Mouse (Mus musculus): ENCODE measurements around the gene Inafm2. TPM values are rescaled to one million over a fixed set of nuclear protein-coding genes. Genes with fewer than 3 reads are reported as not detected.
A peak's percentile ranks its signal among the peaks of the same experiment; 100 is the strongest.

Gene Inafm2
- polyA plus RNA-seq, 1 experiment = 8.7 TPM

DNA sequence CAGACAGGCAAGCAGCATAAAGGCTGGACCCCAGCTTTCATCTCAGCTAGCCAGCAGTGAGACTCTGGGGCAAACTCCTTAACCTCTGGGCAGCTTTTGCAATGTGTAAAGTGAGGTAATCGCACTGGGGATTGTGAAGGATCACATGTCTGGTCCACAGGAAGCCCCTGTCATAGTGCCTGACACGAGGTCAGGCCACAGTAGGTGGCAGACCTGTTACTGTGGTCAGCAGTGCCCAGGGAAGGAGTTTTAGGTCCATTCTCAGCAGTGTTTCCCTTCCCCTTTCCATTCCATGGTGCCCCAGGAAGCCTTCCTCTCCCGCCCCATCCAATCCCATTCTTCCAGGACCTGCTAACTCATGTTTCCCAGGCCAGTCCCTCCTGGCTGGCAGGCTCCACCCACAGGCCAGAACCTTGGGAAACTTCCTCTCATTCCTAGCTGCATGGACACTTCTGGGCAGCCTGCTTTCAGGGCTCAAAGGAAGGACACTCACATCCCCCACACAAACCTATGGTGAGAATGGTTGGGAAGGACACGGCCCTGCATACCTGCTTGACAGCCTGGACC, 35.8 kb upstream of the Inafm2 start:
- Histone ChIP-seq H3K36me3 (ENCODE audit: control insufficient read depth, insufficient read depth, low read length) (peaks cover 4% of the 10 kb centered on the region; the same call in 1 of the 2 replicates), H3K4me1 (ENCODE audit: control insufficient read depth, insufficient read depth, insufficient read length) (peaks cover 10% of the 10 kb centered on the region), H3K4me3 (ENCODE audit: extremely low read depth, insufficient read depth, insufficient read length) (no peak overlapping the region), H3K27ac (ENCODE audit: insufficient read depth, low read length) (no peak overlapping the region), H3K27me3 (ENCODE audit: control insufficient read depth, insufficient read depth, low read length) (peaks cover 5% of the 10 kb centered on the region; the same call in 1 of the 2 replicates)
- 62% methylated on average over 4 of the region's 4 CpGs for WGBS
- TF ChIP-seq POLR2A (IDR thresholded peaks at IDR 0.05; ENCODE audit: low read depth, low read length) (no peak), CTCF (IDR thresholded peaks at IDR 0.05; ENCODE audit: extremely low read depth, insufficient read depth, insufficient read length, insufficient replicate concordance) (no peak)
- DNase-seq (ENCODE audit: low read depth in 1 of 2, low spot score in 2 of 2) = no peak

DNA sequence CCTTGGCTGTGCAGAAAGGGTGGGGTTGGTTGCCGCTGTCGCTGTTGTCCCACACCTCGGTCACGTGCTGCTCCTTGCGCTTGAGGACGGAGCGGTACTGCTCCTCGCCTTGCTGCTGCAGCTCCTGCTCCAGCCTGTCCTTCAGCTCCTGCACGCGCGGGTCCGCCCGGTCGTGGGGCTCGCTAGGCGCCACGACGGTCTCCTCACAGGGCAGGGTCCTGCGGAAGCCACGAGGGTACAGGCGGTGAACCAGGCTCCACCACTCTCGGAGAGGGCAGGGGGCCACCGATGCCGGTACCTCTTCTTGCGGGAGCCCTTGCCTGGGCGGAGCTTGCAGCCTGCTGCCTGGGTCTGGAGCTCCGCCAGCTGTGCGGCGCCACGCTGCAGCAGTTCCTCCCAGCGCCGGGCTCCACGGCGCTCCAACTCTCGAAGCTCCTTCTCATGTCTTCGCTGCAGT, 34.5 kb upstream of the Inafm2 start:
- Histone ChIP-seq H3K27me3 (ENCODE audit: control insufficient read depth, insufficient read depth, low read length) (no peaks in the 10 kb centered on the region), H3K36me3 (ENCODE audit: control insufficient read depth, insufficient read depth, low read length) (peaks cover 8% of the 10 kb centered on the region; the same call in 1 of the 2 replicates), H3K4me3 (ENCODE audit: extremely low read depth, insufficient read depth, insufficient read length) (no peak overlapping the region), H3K27ac (ENCODE audit: insufficient read depth, low read length) (no peak overlapping the region), H3K4me1 (ENCODE audit: control insufficient read depth, insufficient read depth, insufficient read length) (peaks cover 10% of the 10 kb centered on the region)
- no peak for TF ChIP-seq POLR2A (IDR thresholded peaks at IDR 0.05; ENCODE audit: low read depth, low read length)
- TF ChIP-seq CTCF (IDR thresholded peaks at IDR 0.05; ENCODE audit: extremely low read depth, insufficient read depth, insufficient read length, insufficient replicate concordance) = no peak
- WGBS = 23% methylated on average over 36 of the region's 36 CpGs
- DNase-seq (ENCODE audit: low read depth in 1 of 2, low spot score in 2 of 2) = no peak

DNA sequence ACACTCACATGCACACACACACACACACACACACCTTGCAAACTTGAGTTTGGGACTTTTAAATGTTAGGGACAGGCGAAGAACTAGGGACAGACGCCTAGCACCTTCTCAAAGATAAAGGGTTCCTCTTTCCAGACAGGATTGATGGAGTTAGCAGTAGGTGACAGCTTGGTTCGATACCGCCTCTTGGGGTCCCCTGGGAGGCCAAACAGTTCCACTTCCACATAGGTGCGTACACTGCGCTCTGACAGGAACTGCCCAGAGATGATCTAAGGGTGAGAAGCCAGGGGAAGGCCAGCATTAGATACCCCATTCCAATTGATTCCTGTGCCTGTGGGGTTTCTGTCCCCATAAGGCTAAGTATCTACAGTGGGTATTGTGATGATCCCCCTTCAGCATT, 31.9 kb upstream of the Inafm2 start:
- H3K4me3 ChIP-seq (ENCODE audit: extremely low read depth, insufficient read depth, insufficient read length) = no peak overlapping the region
- DNase-seq (ENCODE audit: low read depth in 1 of 2, low spot score in 2 of 2) = peak; percentile 47
- H3K27ac ChIP-seq (ENCODE audit: insufficient read depth, low read length) = no peak overlapping the region
- WGBS = 47% methylated on average over 6 of the region's 6 CpGs
- H3K36me3 ChIP-seq (ENCODE audit: control insufficient read depth, insufficient read depth, low read length) = peaks cover 25% of the 10 kb centered on the region
- no peaks in the 10 kb centered on the region for H3K27me3 ChIP-seq (ENCODE audit: control insufficient read depth, insufficient read depth, low read length)
- TF ChIP-seq POLR2A (IDR thresholded peaks at IDR 0.05; ENCODE audit: low read depth, low read length) (no peak), CTCF (IDR thresholded peaks at IDR 0.05; ENCODE audit: extremely low read depth, insufficient read depth, insufficient read length, insufficient replicate concordance) (no peak)
- peaks cover 7% of the 10 kb centered on the region for H3K4me1 ChIP-seq (ENCODE audit: control insufficient read depth, insufficient read depth, insufficient read length)

DNA sequence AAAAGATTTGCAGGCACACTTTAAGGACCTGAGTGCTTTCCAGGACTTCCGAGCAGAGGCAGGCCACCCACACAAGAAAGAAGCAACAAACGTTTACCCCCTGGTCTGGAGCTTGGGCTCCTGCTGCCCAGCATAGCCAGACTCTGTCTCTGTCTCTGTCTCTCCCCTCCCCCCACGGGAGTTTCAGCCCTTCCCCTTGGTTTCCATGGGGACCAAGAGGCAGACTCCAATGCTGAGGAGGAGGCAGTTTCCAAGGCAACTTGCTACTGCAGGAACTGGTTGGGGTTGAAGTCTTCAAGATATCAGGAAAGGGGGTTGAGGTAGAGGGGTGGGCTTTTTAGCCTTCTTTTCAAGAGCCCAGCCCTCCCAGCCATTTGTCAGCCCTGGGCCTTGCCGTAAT, 31.3 kb upstream of the Inafm2 start:
- Histone ChIP-seq H3K4me3 (ENCODE audit: extremely low read depth, insufficient read depth, insufficient read length) (no peak overlapping the region), H3K27me3 (ENCODE audit: control insufficient read depth, insufficient read depth, low read length) (no peaks in the 10 kb centered on the region), H3K36me3 (ENCODE audit: control insufficient read depth, insufficient read depth, low read length) (peaks cover 30% of the 10 kb centered on the region), H3K4me1 (ENCODE audit: control insufficient read depth, insufficient read depth, insufficient read length) (peaks cover 7% of the 10 kb centered on the region), H3K27ac (ENCODE audit: insufficient read depth, low read length) (no peak overlapping the region)
- no peak for DNase-seq (ENCODE audit: low read depth in 1 of 2, low spot score in 2 of 2)
- TF ChIP-seq CTCF (IDR thresholded peaks at IDR 0.05; ENCODE audit: extremely low read depth, insufficient read depth, insufficient read length, insufficient replicate concordance) (no peak), POLR2A (IDR thresholded peaks at IDR 0.05; ENCODE audit: low read depth, low read length) (no peak)
- 73% methylated on average over 4 of the region's 4 CpGs for WGBS

DNA sequence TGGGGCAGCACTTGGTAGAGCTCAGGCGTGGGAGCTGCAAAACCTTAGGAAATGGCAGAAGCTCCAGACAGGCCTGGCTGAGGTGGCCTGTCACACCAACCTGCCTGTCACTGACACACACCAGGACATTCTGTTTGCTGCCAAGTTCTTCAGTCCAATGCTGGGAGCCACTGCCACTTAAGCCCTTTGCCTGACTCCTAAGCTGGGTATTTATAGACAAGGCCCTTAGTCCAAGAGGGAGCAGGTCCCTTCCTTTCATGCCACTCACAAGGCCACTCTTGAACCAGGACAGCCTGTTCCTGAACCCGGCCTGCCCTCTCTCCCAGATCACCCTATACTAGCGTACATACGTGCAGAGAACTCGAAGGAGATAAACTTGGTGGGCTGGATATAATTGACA, 28.9 kb upstream of the Inafm2 start:
- peaks cover 36% of the 10 kb centered on the region for H3K36me3 ChIP-seq (ENCODE audit: control insufficient read depth, insufficient read depth, low read length)
- no peak overlapping the region for H3K4me3 ChIP-seq (ENCODE audit: extremely low read depth, insufficient read depth, insufficient read length)
- H3K27ac ChIP-seq (ENCODE audit: insufficient read depth, low read length) = no peak overlapping the region
- no peaks in the 10 kb centered on the region; the same call in 1 of the 2 replicates for H3K4me1 ChIP-seq (ENCODE audit: control insufficient read depth, insufficient read depth, insufficient read length)
- WGBS = 93% methylated on average over 5 of the region's 5 CpGs
- TF ChIP-seq CTCF (IDR thresholded peaks at IDR 0.05; ENCODE audit: extremely low read depth, insufficient read depth, insufficient read length, insufficient replicate concordance) = no peak
- TF ChIP-seq POLR2A (IDR thresholded peaks at IDR 0.05; ENCODE audit: low read depth, low read length) = no peak
- DNase-seq (ENCODE audit: low read depth in 1 of 2, low spot score in 2 of 2) = no peak
- no peaks in the 10 kb centered on the region for H3K27me3 ChIP-seq (ENCODE audit: control insufficient read depth, insufficient read depth, low read length)

DNA sequence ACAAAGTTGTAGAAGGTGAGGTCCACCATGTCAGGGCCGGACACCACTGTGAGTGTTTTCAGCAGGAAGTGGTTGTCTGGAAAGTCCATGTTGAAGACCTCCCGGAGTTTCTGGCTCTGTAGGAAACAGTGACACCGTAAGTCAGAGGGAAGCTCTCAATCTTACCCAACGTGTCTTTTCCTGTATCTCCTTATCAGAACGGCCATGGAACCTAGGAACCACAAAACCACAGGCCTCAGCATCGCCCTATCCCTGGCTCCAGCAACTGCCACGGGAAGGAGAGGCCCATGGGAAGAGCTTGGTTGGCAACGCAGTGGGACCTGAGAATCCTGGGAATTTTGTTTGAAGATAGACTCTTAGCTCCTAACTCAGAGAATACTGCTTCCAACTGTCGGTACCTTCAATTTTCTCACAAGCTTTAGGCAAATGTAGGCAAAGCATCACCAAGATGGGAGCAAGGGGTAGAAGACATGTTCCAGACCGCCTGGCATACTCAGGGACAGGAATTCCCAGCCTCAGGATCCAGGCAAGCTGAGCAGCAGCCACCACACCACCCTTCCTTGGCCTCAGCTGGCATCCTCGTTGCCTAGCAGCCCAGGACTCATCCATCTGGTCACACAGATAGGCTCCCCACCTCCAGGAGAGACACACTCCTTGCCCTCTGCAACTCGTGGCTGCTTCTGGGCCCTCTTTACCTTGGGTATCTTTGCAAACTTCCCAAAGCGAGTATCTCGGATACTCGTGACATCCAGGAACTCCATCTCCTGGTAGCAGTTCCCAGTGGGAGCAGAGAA, 21.7 kb upstream of the Inafm2 start:
- no peaks in the 10 kb centered on the region for H3K27me3 ChIP-seq (ENCODE audit: control insufficient read depth, insufficient read depth, low read length)
- peaks cover 4% of the 10 kb centered on the region for H3K4me1 ChIP-seq (ENCODE audit: control insufficient read depth, insufficient read depth, insufficient read length)
- H3K27ac ChIP-seq (ENCODE audit: insufficient read depth, low read length) = no peak overlapping the region
- TF ChIP-seq POLR2A (IDR thresholded peaks at IDR 0.05; ENCODE audit: low read depth, low read length) = no peak
- no peak for TF ChIP-seq CTCF (IDR thresholded peaks at IDR 0.05; ENCODE audit: extremely low read depth, insufficient read depth, insufficient read length, insufficient replicate concordance)
- H3K36me3 ChIP-seq (ENCODE audit: control insufficient read depth, insufficient read depth, low read length) = peaks cover 25% of the 10 kb centered on the region
- no peak for DNase-seq (ENCODE audit: low read depth in 1 of 2, low spot score in 2 of 2)
- no peak overlapping the region for H3K4me3 ChIP-seq (ENCODE audit: extremely low read depth, insufficient read depth, insufficient read length)
- 75% methylated on average over 15 of the region's 15 CpGs for WGBS

DNA sequence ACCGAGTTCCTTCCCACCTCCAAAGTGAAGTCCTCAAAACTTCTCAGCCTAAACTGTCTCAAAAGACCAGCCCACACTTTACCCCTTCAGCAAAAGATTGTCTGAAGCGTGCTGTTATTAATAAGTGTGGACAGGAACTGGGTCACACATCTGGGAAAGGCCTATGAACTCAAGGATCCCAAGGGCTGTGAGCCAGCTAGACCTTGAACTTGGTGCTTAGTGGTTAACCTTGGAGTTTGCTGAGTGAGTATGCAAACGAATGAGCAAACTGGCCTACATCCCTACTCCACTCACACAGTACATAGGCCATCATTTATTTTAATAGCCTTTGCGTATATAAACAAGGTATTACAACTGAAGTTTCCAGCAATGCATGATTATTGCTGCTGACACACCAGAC, 20.0 kb upstream of the Inafm2 start:
- DNase-seq (ENCODE audit: low read depth in 1 of 2, low spot score in 2 of 2) = no peak
- no peak overlapping the region for H3K4me3 ChIP-seq (ENCODE audit: extremely low read depth, insufficient read depth, insufficient read length)
- H3K36me3 ChIP-seq (ENCODE audit: control insufficient read depth, insufficient read depth, low read length) = peaks cover 18% of the 10 kb centered on the region
- no peaks in the 10 kb centered on the region for H3K27me3 ChIP-seq (ENCODE audit: control insufficient read depth, insufficient read depth, low read length)
- H3K4me1 ChIP-seq (ENCODE audit: control insufficient read depth, insufficient read depth, insufficient read length) = peaks cover 16% of the 10 kb centered on the region
- 85% methylated on average over 4 of the region's 4 CpGs for WGBS
- no peak overlapping the region for H3K27ac ChIP-seq (ENCODE audit: insufficient read depth, low read length)
- no peak for TF ChIP-seq CTCF (IDR thresholded peaks at IDR 0.05; ENCODE audit: extremely low read depth, insufficient read depth, insufficient read length, insufficient replicate concordance)
- no peak for TF ChIP-seq POLR2A (IDR thresholded peaks at IDR 0.05; ENCODE audit: low read depth, low read length)

Measured in spleen, adult 2 months (tissue).